Mouse (Mus musculus) neural tube, embryonic 10.5 days (tissue): Measurements from ENCODE around the gene Bckdk.
"Not testable (repeated sequence)": the region's sequence is repeated elsewhere in the genome, so short reads cannot be mapped to it uniquely, and the experiment has no call there.

ENCODE experiments used
- DNase-seq: peaks from one replicate; pipeline ENCODE4 v3.0.0-alpha.2; 2017; ENCODE audit warnings: low spot score; ENCODE audit errors: extremely low spot score

The Bckdk gene

GRCm38 (mm10) chr7:127895891-127896290, 8.0 kb upstream of the Bckdk start:
- not testable (repeated sequence) for DNase-seq

GRCm38 (mm10) chr7:127896384-127896783, 7.5 kb upstream of the Bckdk start:
- DNase-seq = peak; percentile 53

GRCm38 (mm10) chr7:127897542-127897941, 6.3 kb upstream of the Bckdk start:
- no peak for DNase-seq

- no peak for DNase-seq
These were observed 5.5 kb upstream of the Bckdk start for GRCm38 (mm10) chr7:127898179-127898956.

- no peak for DNase-seq
These were observed 3.9 kb upstream of the Bckdk start for GRCm38 (mm10) chr7:127899997-127900396.

GRCm38 (mm10) chr7:127901772-127902171, 2.1 kb upstream of the Bckdk start:
- no peak for DNase-seq

DNA sequence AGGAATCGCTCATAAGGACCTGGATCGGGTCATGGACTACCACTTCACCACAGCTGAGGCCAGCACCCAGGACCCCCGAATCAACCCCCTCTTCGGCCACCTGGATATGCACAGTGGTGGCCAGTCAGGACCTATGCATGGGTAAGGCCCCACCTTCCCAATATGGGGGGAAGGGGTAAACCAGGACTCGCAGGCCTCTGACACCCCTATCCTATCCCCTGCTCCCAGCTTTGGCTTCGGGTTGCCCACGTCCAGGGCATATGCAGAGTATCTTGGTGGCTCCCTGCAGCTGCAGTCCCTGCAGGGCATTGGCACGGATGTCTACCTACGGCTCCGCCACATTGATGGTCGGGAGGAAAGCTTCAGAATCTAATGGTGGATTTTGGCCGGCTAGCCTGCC, 4.1 kb downstream of the Bckdk start:
- DNase-seq = no peak

DNA sequence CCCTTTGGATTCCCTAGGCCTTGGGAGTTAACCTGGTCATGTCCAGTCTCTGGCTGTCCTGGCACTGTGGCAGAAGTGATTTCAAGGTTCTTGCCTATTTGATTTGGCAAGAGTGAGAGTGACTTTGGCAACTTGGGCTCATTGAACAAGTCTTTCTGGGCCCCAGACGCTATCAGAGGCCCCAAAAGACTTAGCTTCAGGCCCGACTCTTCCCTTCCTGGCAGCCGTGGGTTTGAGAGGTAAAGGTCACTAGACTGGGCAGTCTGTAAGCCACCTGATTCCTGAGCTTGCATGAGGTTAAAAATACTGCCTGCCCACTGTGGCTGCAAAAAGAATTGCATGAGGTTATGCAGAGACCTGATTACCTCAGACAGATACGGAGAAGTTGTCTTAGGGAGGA, 4.8 kb downstream of the Bckdk start:
- DNase-seq = no peak

- peak; percentile 92 for DNase-seq
These were observed 8.4 kb downstream of the Bckdk start, which contains the start of gene Kat8 for GRCm38 (mm10) chr7:127912190-127912871. TSS of gene Kat8 (plus strand) at chr7:127912516.

- DNase-seq = no peak
These were observed 9.1 kb downstream of the Bckdk start for GRCm38 (mm10) chr7:127912938-127913337.

DNA sequence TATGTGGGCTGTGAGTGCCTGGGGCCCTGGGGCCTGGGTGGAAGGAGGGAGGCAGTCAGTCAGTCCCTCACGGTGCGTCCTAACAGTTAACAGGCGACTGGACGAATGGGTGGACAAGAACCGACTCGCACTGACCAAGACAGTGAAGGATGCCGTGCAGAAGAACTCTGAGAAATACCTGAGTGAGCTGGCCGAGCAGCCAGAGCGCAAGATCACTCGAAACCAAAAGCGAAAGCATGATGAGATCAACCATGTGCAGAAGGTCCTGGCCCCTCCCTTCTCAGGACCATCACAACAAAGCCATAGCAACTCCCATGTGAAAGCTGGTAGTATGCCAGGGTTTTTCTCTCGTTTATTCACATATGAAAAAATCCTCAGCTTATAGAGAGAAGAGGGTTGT, 11.4 kb downstream of the Bckdk start:
- no peak for DNase-seq

GRCm38 (mm10) chr7:127918203-127918602, 14.3 kb downstream of the Bckdk start:
- DNase-seq = peak; percentile 40

- DNase-seq = peak; percentile 20
These were observed 15.4 kb downstream of the Bckdk start for GRCm38 (mm10) chr7:127919290-127919689.

GRCm38 (mm10) chr7:127921516-127921915, 17.6 kb downstream of the Bckdk start:
- no peak for DNase-seq

DNA sequence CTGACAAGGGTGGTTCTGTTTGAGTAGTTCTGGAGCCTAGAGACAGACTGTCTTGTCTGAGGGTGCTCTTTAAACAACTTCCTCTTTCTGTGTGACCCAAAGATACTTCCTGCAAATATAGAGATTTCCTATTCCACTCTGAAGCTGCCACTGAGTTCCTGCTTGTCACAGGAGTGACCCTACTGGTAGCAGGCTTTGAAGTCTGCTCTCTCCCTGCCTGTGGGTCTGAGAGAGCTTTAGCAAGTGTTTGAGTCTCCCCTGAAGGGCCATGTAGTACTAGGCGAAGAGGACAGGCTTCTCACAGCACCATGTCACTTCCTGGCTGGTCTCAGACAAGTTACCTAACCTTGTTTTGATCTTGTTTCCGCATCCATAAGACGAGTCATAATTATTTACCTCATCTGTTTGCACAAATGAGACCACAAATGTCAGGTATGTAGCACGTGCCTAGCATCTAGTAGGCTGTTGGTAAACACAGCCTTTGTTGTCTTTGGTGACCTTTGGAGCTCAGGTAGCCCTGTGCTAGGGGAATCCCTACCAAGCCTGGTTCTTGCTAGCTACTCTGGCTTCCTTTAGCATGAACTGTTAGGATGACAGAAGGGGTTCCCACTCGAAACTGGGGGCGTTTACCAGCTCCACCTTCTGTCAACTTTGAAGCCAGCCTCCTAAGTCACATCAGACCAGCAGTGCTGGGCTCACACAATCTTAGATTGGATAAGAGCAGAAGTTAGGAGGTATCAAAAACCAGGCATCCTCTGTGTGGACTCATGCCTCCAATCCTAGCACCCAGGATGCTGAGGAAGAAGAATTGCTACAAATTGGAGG, 18.8 kb downstream of the Bckdk start:
- no peak for DNase-seq

GRCm38 (mm10) chr7:127923714-127924113, 19.8 kb downstream of the Bckdk start:
- no peak for DNase-seq

DNA sequence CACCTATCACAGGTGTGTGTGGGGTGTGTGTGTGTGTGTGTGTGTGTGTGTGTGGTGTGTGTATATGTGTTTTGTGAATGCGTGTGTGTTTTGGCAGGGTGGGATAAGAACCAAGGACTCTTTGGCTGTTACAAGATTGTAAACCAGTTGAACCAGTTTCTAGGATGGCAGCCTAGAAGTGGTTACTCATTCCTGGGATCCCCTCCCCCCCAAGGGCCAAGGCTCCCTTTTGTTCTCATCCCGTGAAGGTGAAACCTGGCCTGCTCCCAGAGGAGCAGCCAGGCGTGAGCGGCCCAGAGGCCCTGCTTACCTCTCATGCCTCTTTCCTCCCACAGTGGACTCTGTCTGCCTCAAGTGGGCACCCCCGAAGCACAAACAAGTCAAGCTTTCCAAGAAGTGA, 21.4 kb downstream of the Bckdk start:
- DNase-seq = no peak

- no peak for DNase-seq
These were observed 22.2 kb downstream of the Bckdk start for GRCm38 (mm10) chr7:127926066-127926465.

DNA sequence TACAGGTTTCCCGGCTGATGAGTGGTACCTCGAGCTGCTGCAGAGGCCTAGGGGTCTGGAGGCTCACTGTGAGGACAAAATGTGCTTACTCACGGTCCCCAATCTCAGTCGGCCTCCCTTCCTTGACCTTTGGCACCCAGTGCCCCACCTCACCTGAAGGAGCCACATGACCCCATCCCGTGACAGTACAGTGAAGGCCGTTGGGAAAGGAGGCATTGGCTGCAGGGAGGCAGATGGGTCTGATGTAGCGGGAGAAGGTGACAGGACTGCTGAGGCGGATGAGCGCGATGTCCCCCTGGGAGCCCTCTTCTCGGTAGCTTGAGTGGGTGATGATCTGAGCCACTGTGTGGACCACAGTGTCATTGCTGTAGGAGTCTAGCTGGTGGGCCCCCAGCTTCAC, 23.0 kb downstream of the Bckdk start:
- no peak for DNase-seq

GRCm38 (mm10) chr7:127927726-127928125, 23.8 kb downstream of the Bckdk start:
- DNase-seq = no peak

GRCm38 (mm10) chr7:127928596-127928995, 24.7 kb downstream of the Bckdk start:
- no peak for DNase-seq

GRCm38 (mm10) chr7:127929923-127930322, 26.0 kb downstream of the Bckdk start, which contains the start of gene Prss8:
TSS of gene Prss8 (minus strand) at chr7:127930104.
- DNase-seq = no peak
